Mouse (Mus musculus): Measurements from ENCODE around the gene Dleu7.

Dleu7 gene

GRCm38 (mm10) chr14:62292488-62293339 is at the start of gene Dleu7, which contains the start of gene Rnaseh2b:
Gene Dleu7 (minus strand): TSS chr14:62293047.
Gene Rnaseh2b (plus strand): TSS chr14:62292589.
- DNase-seq: peak; percentile 54

GRCm38 (mm10) chr14:62341887-62342642 is 49.2 kb upstream of the Dleu7 start:
- DNase-seq: no peak

- no peak for DNase-seq
Observed at GRCm38 (mm10) chr14:62339196-62339595, 46.3 kb upstream of the Dleu7 start.

- DNase-seq: no peak
Observed at GRCm38 (mm10) chr14:62333909-62334687, 41.3 kb upstream of the Dleu7 start.

GRCm38 (mm10) chr14:62331866-62332619 is 39.2 kb upstream of the Dleu7 start:
- peak; percentile 83 for DNase-seq

GRCm38 (mm10) chr14:62331457-62331856 is 38.6 kb upstream of the Dleu7 start:
- no peak for DNase-seq

GRCm38 (mm10) chr14:62329631-62330030 is 36.8 kb upstream of the Dleu7 start:
- no peak for DNase-seq

- DNase-seq: no peak
Observed at GRCm38 (mm10) chr14:62328606-62329005, 35.8 kb upstream of the Dleu7 start.

- no peak for DNase-seq
Observed at GRCm38 (mm10) chr14:62327171-62327570, 34.3 kb upstream of the Dleu7 start.

GRCm38 (mm10) chr14:62326026-62326425 is 33.2 kb upstream of the Dleu7 start:
- DNase-seq: no peak

GRCm38 (mm10) chr14:62324943-62325342 is 32.1 kb upstream of the Dleu7 start:
- DNase-seq: no peak

- DNase-seq: no peak
Observed at GRCm38 (mm10) chr14:62323457-62323856, 30.6 kb upstream of the Dleu7 start.

- DNase-seq: no peak
Observed at GRCm38 (mm10) chr14:62322581-62323344, 29.9 kb upstream of the Dleu7 start.

- no peak for DNase-seq
Observed at GRCm38 (mm10) chr14:62311672-62312071, 18.8 kb upstream of the Dleu7 start.

GRCm38 (mm10) chr14:62309026-62309425 is 16.2 kb upstream of the Dleu7 start:
- DNase-seq: no peak

- peak; percentile 19 for DNase-seq
Observed at GRCm38 (mm10) chr14:62307555-62307954, 14.7 kb upstream of the Dleu7 start.

GRCm38 (mm10) chr14:62300031-62300430 is 7.2 kb upstream of the Dleu7 start:
- DNase-seq: no peak

- DNase-seq: no peak
Observed at GRCm38 (mm10) chr14:62298808-62299207, 6.0 kb upstream of the Dleu7 start.

GRCm38 (mm10) chr14:62292166-62292487 is 720 bp downstream of the Dleu7 start:
- DNase-seq: no peak

GRCm38 (mm10) chr14:62291406-62291987 is 1.4 kb downstream of the Dleu7 start:
- no peak for DNase-seq

GRCm38 (mm10) chr14:62288731-62289130 is 4.1 kb downstream of the Dleu7 start:
- no peak for DNase-seq

All from right cerebral cortex, postnatal 4 days (tissue).